Mouse (Mus musculus): ENCODE results near the gene Slc13a3.

GRCm38 (mm10) chr2:165391561-165391960, 81.5 kb downstream of the Slc13a3 start:
- TF ChIP-seq CTCF (conservative IDR thresholded peaks at IDR 0.05 in 1 of 2, IDR thresholded peaks at IDR 0.05 in 1 of 2; ENCODE audit: low read depth in 2 of 2, low read length in 2 of 2), result peak; percentile 40 to 79; a peak in 3 of 4 replicates
- TF ChIP-seq SIN3A (IDR thresholded peaks at IDR 0.05; ENCODE audit: low read length), result no peak
- no peak for TF ChIP-seq POLR2A (IDR thresholded peaks at IDR 0.05; ENCODE audit: low read depth, low read length)
- TF ChIP-seq MXI1 (IDR thresholded peaks at IDR 0.05; ENCODE audit: low read depth, low read length), result no peak
- TF ChIP-seq USF1 (IDR thresholded peaks at IDR 0.05; ENCODE audit: low read depth, low read length), result no peak
- no peak for TF ChIP-seq CHD2 (IDR thresholded peaks at IDR 0.05; ENCODE audit: low read length)
- TF ChIP-seq IRF4 (IDR thresholded peaks at IDR 0.05; ENCODE audit: low read depth, low read length), result no peak
- no peak for TF ChIP-seq ZC3H11A (IDR thresholded peaks at IDR 0.05; ENCODE audit: low read depth, low read length)
